Mouse (Mus musculus): ENCODE measurements around the gene Stx18. TPM values are rescaled to one million over a fixed set of nuclear protein-coding genes. Genes with fewer than 3 reads are reported as not detected.

Gene Stx18
- polyA plus RNA-seq, 1 experiment = 21.6 TPM

DNA sequence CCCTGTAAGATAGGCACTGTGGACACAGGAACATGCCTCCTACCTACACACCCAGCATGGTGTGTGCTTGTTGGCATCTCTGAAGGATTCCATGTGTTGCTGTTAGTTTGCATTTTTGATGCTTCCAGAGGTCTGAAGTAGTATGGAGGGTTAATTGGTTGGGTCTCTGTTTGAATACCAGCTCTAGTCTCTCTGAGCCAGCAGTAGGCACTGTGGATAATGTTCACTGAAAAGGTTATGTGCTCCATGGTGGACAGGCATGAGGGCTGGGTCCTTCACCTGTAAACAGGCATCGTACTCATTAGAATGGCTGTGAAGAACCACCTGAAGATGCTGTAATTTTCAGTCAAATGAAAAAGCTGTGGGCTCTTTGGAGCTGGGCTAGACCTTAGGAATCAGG, 41.9 kb downstream of the Stx18 start:
- TF ChIP-seq CTCF (IDR thresholded peaks at IDR 0.05; ENCODE audit: control insufficient read depth, insufficient read depth, insufficient read length) = no peak
- no peak for TF ChIP-seq MYOD1 (IDR thresholded peaks at IDR 0.05; ENCODE audit: control insufficient read depth, insufficient read length, low read depth)
- no peak for TF ChIP-seq MYOG (IDR thresholded peaks at IDR 0.05; ENCODE audit: control insufficient read depth, extremely low read depth, insufficient read length)
- no peak for TF ChIP-seq FOSL1 (IDR thresholded peaks at IDR 0.05; ENCODE audit: insufficient read depth, low read length, poor library complexity, severe bottlenecking)
- no peak for TF ChIP-seq USF1 (IDR thresholded peaks at IDR 0.05; ENCODE audit: low read depth)
- TF ChIP-seq MAX (IDR thresholded peaks at IDR 0.05) = no peak
- TF ChIP-seq CEBPB (IDR thresholded peaks at IDR 0.05; ENCODE audit: low read depth) = no peak
- Histone ChIP-seq H3K27me3 (ENCODE audit: control insufficient read depth, insufficient read depth, insufficient read length) (no peaks in the 10 kb centered on the region), H3K79me2 (ENCODE audit: control insufficient read depth, insufficient read depth) (no peaks in the 10 kb centered on the region), H3K79me3 (ENCODE audit: low read depth) (peaks cover 2% of the 10 kb centered on the region), H3K36me3 (ENCODE audit: control insufficient read depth, insufficient read depth) (no peaks in the 10 kb centered on the region), H3ac (ENCODE audit: control insufficient read depth, insufficient read length, low read depth) (no peak overlapping the region), H3K4me3 (ENCODE audit: insufficient read depth, poor library complexity, severe bottlenecking) (no peak overlapping the region)

DNA sequence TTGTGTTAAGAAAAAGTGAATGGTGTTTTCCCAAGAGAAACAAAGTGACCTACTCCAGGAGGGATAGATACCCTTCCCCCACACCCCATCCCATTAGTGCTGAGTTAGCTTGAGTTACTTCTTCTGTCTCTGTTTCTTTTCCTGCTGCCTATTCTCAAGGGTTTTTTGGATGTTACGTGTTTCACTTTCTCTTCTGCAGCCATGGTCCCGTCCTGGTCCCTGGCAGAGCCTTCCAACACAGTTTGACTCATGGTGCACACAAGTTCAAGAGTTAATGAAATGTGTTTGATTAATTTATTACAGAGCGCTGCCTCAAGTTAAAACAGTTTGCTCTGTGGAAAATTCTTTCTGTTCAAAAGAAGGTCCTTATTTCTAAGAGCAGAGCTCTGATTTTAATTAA, 44.0 kb downstream of the Stx18 start:
- Histone ChIP-seq H3K4me3 (ENCODE audit: insufficient read depth, poor library complexity, severe bottlenecking) (no peak overlapping the region), H3K79me3 (ENCODE audit: low read depth) (peaks cover 2% of the 10 kb centered on the region), H3K36me3 (ENCODE audit: control insufficient read depth, insufficient read depth) (no peaks in the 10 kb centered on the region), H3K27me3 (ENCODE audit: control insufficient read depth, insufficient read depth, insufficient read length) (no peaks in the 10 kb centered on the region), H3K79me2 (ENCODE audit: control insufficient read depth, insufficient read depth) (peaks cover 7% of the 10 kb centered on the region), H3ac (ENCODE audit: control insufficient read depth, insufficient read length, low read depth) (no peak overlapping the region)
- TF ChIP-seq CEBPB (IDR thresholded peaks at IDR 0.05; ENCODE audit: low read depth) (no peak), FOSL1 (IDR thresholded peaks at IDR 0.05; ENCODE audit: insufficient read depth, low read length, poor library complexity, severe bottlenecking) (no peak), USF1 (IDR thresholded peaks at IDR 0.05; ENCODE audit: low read depth) (no peak), MYOG (IDR thresholded peaks at IDR 0.05; ENCODE audit: control insufficient read depth, extremely low read depth, insufficient read length) (no peak), MYOD1 (IDR thresholded peaks at IDR 0.05; ENCODE audit: control insufficient read depth, insufficient read length, low read depth) (no peak)

DNA sequence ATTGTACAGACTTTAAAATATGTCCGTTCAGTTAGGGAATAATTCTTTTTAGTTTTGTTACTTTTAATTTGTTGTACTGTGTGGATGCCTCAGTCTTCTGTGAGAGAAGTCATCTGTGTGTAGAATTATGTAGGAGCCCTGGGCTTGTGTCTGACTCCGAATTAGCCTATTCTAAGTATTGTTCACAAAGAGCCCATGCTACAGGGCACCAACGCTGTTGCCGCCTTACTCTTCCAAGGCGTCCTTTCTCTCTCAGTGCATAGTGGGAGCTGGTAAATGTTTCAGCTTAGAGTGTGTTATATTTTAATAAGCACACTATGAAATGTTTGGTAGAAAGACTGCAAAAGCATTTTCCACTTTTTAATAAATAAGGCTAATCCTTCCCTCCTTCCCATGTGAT, 44.8 kb downstream of the Stx18 start:
- H3K79me3 ChIP-seq (ENCODE audit: low read depth) = peaks cover 2% of the 10 kb centered on the region
- H3K79me2 ChIP-seq (ENCODE audit: control insufficient read depth, insufficient read depth) = peaks cover 8% of the 10 kb centered on the region
- no peak overlapping the region for H3ac ChIP-seq (ENCODE audit: control insufficient read depth, insufficient read length, low read depth)
- H3K27me3 ChIP-seq (ENCODE audit: control insufficient read depth, insufficient read depth, insufficient read length) = no peaks in the 10 kb centered on the region
- no peaks in the 10 kb centered on the region for H3K36me3 ChIP-seq (ENCODE audit: control insufficient read depth, insufficient read depth)
- H3K4me3 ChIP-seq (ENCODE audit: insufficient read depth, poor library complexity, severe bottlenecking) = no peak overlapping the region
- no peak for TF ChIP-seq CEBPB (IDR thresholded peaks at IDR 0.05; ENCODE audit: low read depth)

DNA sequence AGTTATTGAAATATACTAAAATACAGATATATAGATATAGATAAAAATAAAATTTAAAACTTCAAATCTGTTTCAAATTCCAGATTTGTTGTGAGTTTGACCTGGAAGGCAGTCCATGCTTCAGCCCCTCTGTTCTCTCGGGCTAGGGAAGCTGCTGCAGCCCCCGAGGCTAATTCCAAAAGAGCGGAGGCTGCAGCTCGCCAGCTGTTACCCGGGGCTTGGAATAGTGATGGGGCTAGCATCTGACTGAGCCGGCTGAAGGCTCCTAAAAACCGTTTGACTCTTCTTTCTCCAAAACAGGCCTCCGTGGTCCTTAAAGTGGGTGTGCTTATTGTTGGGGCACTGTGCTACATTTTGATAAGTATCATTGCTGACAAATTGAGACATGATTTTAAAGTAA, 46.1 kb downstream of the Stx18 start:
- no peaks in the 10 kb centered on the region for H3K36me3 ChIP-seq (ENCODE audit: control insufficient read depth, insufficient read depth)
- H3K79me2 ChIP-seq (ENCODE audit: control insufficient read depth, insufficient read depth) = peaks cover 8% of the 10 kb centered on the region
- H3K79me3 ChIP-seq (ENCODE audit: low read depth) = no peaks in the 10 kb centered on the region
- no peaks in the 10 kb centered on the region for H3K27me3 ChIP-seq (ENCODE audit: control insufficient read depth, insufficient read depth, insufficient read length)
- H3ac ChIP-seq (ENCODE audit: control insufficient read depth, insufficient read length, low read depth) = no peak overlapping the region
- H3K4me3 ChIP-seq (ENCODE audit: insufficient read depth, poor library complexity, severe bottlenecking) = no peak overlapping the region
- TF ChIP-seq CTCF (IDR thresholded peaks at IDR 0.05; ENCODE audit: control insufficient read depth, insufficient read depth, insufficient read length) (no peak), MAX (IDR thresholded peaks at IDR 0.05) (no peak), CEBPB (IDR thresholded peaks at IDR 0.05; ENCODE audit: low read depth) (no peak), MYOD1 (IDR thresholded peaks at IDR 0.05; ENCODE audit: control insufficient read depth, insufficient read length, low read depth) (no peak)

DNA sequence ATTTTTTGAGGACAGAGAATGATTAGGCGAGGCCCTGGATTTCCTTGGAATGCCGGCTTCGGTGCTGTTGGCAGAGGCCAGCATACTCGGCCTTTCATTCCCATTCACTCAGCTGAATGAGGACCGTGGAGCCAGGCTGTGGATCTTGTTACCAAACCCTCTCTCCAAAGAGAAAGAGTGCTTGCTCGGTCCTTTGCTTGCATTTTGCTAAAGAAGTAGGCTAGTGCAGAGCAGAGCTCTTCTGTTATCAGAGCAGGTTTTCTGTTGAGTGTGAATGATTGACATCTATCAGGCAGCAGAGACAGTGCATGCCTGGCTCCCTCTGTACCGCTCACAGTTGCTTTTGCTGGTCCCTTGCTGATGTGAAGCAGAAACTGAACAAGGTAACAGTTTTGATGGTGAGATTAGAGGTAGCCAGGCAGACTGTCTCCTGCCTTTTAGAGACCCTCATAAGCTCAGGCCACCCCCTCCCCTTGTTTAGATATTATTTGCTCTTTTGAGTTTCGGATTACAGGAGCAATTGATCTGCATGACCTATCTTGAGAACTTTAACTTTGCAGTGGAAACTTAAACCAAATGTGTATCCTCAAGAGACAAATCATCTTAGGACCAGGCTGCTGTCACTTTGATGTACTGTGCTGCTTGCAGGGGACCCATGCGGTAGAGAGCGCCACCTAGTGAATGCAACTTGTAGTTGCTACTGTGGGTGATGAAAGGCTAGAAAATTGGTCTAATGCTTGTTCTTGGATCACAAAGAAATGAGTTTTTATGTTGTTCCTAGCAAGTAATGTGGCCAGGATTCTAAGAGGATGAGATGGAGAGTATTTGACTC, 47.2 kb downstream of the Stx18 start:
- Histone ChIP-seq H3K79me3 (ENCODE audit: low read depth) (no peaks in the 10 kb centered on the region), H3ac (ENCODE audit: control insufficient read depth, insufficient read length, low read depth) (no peak overlapping the region), H3K36me3 (ENCODE audit: control insufficient read depth, insufficient read depth) (no peaks in the 10 kb centered on the region), H3K79me2 (ENCODE audit: control insufficient read depth, insufficient read depth) (peaks cover 8% of the 10 kb centered on the region), H3K4me3 (ENCODE audit: insufficient read depth, poor library complexity, severe bottlenecking) (no peak overlapping the region), H3K27me3 (ENCODE audit: control insufficient read depth, insufficient read depth, insufficient read length) (no peaks in the 10 kb centered on the region)
- no peak for TF ChIP-seq MAX (IDR thresholded peaks at IDR 0.05)
- TF ChIP-seq CEBPB (IDR thresholded peaks at IDR 0.05; ENCODE audit: low read depth) = no peak
- TF ChIP-seq MYOD1 (IDR thresholded peaks at IDR 0.05; ENCODE audit: control insufficient read depth, insufficient read length, low read depth) = no peak
- TF ChIP-seq FOSL1 (IDR thresholded peaks at IDR 0.05; ENCODE audit: insufficient read depth, low read length, poor library complexity, severe bottlenecking) = no peak
- no peak for TF ChIP-seq MYOG (IDR thresholded peaks at IDR 0.05; ENCODE audit: control insufficient read depth, extremely low read depth, insufficient read length)
- TF ChIP-seq CTCF (IDR thresholded peaks at IDR 0.05; ENCODE audit: control insufficient read depth, insufficient read depth, insufficient read length) = no peak

DNA sequence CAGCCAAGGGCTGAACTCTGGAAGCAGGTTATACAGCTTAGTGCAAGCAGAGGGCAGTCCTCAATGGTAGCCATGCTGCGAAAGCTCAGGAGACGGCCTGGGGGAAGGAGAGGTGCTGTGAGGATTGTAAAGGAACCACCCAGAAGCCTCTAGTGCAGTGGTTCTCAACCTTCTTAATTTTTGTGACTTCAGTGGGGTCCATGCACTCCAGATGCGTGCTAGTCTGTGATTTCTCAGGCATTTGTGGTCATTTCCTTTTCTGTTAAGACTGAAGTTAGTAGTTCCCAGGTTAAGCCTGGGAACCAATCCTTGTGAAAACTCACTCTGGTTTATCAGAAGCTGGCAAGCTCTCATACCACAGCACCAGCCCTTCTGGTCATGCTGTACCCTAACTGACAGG, 51.6 kb downstream of the Stx18 start:
- Histone ChIP-seq H3K4me3 (ENCODE audit: insufficient read depth, poor library complexity, severe bottlenecking) (no peak overlapping the region), H3K79me3 (ENCODE audit: low read depth) (no peaks in the 10 kb centered on the region), H3K36me3 (ENCODE audit: control insufficient read depth, insufficient read depth) (no peaks in the 10 kb centered on the region), H3K79me2 (ENCODE audit: control insufficient read depth, insufficient read depth) (peaks cover 8% of the 10 kb centered on the region), H3K27me3 (ENCODE audit: control insufficient read depth, insufficient read depth, insufficient read length) (no peaks in the 10 kb centered on the region), H3ac (ENCODE audit: control insufficient read depth, insufficient read length, low read depth) (no peak overlapping the region)
- TF ChIP-seq CEBPB (IDR thresholded peaks at IDR 0.05; ENCODE audit: low read depth) (no peak), MAX (IDR thresholded peaks at IDR 0.05) (no peak), FOSL1 (IDR thresholded peaks at IDR 0.05; ENCODE audit: insufficient read depth, low read length, poor library complexity, severe bottlenecking) (no peak), USF1 (IDR thresholded peaks at IDR 0.05; ENCODE audit: low read depth) (no peak), MYOD1 (IDR thresholded peaks at IDR 0.05; ENCODE audit: control insufficient read depth, insufficient read length, low read depth) (no peak), CTCF (IDR thresholded peaks at IDR 0.05; ENCODE audit: control insufficient read depth, insufficient read depth, insufficient read length) (no peak), MYOG (IDR thresholded peaks at IDR 0.05; ENCODE audit: control insufficient read depth, extremely low read depth, insufficient read length) (no peak)

All from C2C12 (cell line).